Mouse (Mus musculus) cortical plate, adult 2 months (tissue): ENCODE measurements around the gene Shld1. TPM values are rescaled to one million over a fixed set of nuclear protein-coding genes. Genes with fewer than 3 reads are reported as not detected.
A peak's percentile ranks its signal among the peaks of the same experiment; 100 is the strongest.

ENCODE experiments used
- H3K27ac ChIP-seq: fragments of 200-500 bp; 2 replicates; pipeline ENCODE4 v1.5.1; 2012; ENCODE audit warnings: low read length, control low read depth, inconsistent platforms; ENCODE audit not compliant: insufficient read depth
- H3K4me1 ChIP-seq: fragments of 200-500 bp; 2 replicates; pipeline ENCODE4 v1.6.1; 2011; ENCODE audit warnings: low read length; ENCODE audit not compliant: control insufficient read depth, insufficient read depth
- H3K4me3 ChIP-seq: fragments of 200-500 bp; 2 replicates; pipeline ENCODE4 v1.5.1; 2011; ENCODE audit warnings: mild to moderate bottlenecking, low read length, control low read depth; ENCODE audit not compliant: insufficient read depth
- CTCF ChIP-seq: fragments of 200-500 bp; IDR thresholded peaks from 2 replicates; pipeline ENCODE4 v1.5.1; 2011; ENCODE audit warnings: mild to moderate bottlenecking, control low read depth, low read length; ENCODE audit not compliant: insufficient read depth; ENCODE audit errors: extremely low read depth
- POLR2A ChIP-seq: fragments of 200-500 bp; IDR thresholded peaks from 2 replicates; pipeline ENCODE4 v1.6.1; 2011; ENCODE audit warnings: mild to moderate bottlenecking, low read length, control low read depth; ENCODE audit not compliant: insufficient read depth; ENCODE audit errors: extremely low read depth
- polyA plus RNA-seq: library from polyadenylated mRNA; depleted of rRNA; stranded (reverse); fragments of >200 nt; gene quantifications from 2 replicates; pipeline ENCODE4 v1.2.3, GENCODE M21; 2012

Gene Shld1
- polyA plus RNA-seq, 1 experiment: 21.7 TPM

DNA sequence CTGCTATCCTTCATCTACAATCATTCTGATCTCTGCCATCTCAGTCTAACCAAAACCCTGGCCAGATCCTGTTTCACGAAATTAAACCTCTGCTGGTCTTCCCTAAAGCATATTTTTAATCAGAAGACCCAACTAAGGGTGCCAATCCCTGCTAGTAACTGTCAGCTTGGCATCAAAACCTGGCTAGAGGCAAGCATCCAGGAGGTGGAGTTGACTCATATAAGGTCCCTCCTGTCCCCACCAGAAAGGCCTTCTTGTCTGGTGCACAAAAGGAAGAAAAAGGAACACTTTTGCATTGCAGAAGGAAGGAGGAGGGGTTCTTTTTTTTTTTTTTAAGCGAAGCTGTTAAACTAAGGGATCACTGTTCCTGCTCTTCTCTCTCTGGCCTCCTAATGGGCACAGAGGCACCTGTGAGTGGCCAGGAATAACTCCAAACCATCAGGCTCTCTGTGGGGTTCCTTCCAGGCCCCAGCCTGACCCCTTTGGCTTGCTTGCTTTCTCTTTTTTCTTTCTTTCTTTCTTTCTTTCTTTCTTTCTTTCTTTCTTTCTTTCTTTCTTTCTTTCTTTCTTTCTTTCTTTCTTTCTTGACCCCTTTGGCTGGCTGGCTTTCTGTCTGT, 52.2 kb downstream of the Shld1 start:
- TF ChIP-seq CTCF (no peak), POLR2A (no peak)
- no peak overlapping the region for H3K4me3 ChIP-seq
- peaks cover 7% of the 10 kb centered on the region for H3K4me1 ChIP-seq
- H3K27ac ChIP-seq: no peak overlapping the region

DNA sequence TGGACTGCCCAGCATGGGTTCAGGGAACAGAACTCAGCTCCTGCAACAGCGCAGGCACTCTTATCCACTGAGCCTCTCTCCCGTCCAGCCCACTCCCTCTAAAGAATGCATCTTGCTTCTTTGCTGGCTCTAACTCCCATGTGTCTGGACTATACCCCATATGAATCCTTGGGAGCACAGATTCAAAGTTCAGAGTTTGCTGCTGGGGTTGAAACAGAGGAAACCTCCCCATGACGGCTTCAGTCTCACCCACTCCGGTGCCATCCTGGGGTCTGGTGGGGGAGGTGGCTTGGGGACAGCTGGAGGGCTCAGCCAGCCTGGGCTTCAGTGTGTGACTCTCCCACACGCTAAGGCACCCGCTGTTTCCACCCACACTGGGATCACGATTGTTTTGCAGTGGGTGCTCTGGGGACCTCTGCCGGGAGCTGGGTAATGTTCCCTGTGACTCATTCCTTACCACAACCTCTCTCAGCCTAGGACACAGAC, 55.2 kb downstream of the Shld1 start:
- 0 out of 2 replicates have a peak overlapping the region, but pooled peaks have one; percentile 63 for H3K27ac ChIP-seq
- peaks cover 7% of the 10 kb centered on the region for H3K4me1 ChIP-seq
- TF ChIP-seq POLR2A (0 out of 2 replicates have a peak, but pooled peaks have one; percentile 11), CTCF (peak; percentile 15; the same call in 1 of the 2 replicates)
- H3K4me3 ChIP-seq: no peak overlapping the region

DNA sequence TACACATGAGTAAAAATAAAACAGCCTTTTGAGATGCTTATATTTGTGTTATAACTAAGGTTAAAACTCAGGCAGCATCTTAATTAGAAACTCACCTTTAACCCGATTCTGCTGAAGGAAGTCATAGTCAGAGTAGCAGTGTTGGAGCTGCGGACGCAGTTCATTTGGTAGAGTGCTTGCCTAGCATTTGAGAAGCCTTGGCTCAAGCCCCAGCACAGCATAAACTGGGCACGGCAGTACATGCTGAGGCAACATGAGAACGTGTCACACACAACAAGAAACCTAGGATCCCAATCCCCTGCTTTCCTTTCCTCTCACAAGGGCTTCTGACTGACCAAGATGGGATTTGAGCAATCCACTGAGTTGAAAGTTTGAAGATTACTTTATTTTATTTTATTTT, 58.1 kb downstream of the Shld1 start:
- no peak overlapping the region for H3K4me3 ChIP-seq
- no peak overlapping the region for H3K27ac ChIP-seq
- TF ChIP-seq CTCF (no peak), POLR2A (no peak)
- H3K4me1 ChIP-seq: peaks cover 6% of the 10 kb centered on the region

DNA sequence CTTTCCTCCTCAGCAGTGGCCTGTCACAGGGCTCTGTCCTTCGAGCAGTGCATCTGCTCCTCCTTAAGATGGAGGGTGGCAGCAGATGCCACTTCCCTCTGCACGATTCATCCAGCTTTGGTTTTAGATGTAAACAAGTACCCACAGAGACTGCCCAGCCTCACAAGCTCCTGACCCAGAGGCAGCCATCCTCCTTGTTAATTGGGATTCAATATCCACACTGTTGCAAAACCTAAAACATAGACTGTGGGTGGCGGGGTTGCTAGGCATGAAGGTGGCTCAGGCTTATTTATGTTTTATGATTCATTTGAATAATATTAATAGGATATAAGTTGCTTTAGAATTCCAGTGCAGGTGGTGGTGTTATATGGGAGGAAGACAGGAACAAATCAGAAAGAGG, 59.4 kb downstream of the Shld1 start:
- TF ChIP-seq CTCF (no peak), POLR2A (no peak)
- H3K4me1 ChIP-seq: peaks cover 9% of the 10 kb centered on the region
- H3K4me3 ChIP-seq: no peak overlapping the region
- no peak overlapping the region for H3K27ac ChIP-seq

DNA sequence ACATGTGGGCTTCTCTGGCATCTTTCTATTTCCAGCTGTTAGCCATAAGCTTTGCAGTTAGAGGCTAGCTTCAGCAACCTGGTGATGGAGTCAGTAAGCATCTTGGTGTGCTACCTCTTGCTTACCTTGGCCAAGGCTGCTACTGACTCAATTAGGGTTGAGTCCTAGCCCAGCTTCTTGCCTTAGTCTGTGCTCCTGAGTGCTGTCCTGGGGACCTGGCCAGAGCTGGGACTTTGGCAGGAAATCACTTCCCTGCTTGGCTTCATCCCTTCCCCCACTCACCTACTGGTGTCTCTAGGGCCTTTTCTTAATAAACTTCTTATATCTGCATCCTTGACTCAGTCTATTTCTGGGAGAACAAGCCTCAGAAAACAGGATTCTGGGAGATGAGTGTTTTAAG, 64.0 kb downstream of the Shld1 start:
- no peak overlapping the region for H3K4me3 ChIP-seq
- TF ChIP-seq POLR2A (no peak), CTCF (no peak)
- H3K4me1 ChIP-seq: peaks cover 9% of the 10 kb centered on the region
- H3K27ac ChIP-seq: no peak overlapping the region

DNA sequence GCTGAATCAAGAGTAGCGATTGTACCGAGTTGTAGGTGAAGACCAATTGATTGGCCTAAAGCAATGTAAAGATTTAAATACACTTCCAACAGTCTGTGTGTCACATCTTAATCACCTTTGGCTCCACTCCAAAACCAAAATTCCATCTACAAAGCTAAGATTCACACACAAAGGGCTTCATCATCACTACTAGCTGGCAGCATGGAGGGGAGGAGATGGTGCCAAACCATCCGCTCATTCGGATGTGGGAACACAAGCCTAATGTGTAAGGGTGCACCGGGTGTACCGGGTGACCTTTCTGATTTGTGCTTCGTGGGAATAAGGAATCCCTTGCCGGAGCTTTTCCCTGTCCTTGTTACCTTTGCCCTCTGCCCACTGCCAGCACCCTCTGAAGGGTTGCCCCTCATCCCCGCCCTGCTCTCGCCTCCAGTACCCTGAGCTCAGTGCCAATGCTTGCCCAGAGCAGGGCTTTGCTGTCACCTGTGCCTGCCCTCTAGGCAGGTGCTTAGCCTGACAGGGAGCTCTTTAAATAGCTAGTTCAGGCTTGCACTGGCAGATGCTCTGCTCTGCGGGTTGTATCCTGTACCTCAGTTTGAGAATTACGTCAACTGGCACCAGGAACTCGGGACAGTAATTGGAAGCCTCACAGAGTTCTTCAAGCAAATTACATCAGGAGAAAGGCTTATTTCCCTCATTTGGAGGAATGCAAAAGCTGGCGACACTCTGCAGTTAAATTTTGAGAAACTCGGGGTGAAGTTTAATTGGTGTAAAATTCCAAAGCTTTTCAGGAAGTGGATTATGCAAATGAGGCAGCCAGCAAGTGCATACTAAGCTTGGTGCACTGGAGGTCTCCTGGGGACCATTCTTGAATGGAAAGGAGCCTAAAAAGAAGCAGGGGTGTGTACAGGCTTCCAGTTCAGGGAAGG, 64.7 kb downstream of the Shld1 start:
- TF ChIP-seq CTCF (no peak), POLR2A (no peak)
- Histone ChIP-seq H3K4me3 (no peak overlapping the region), H3K4me1 (peaks cover 9% of the 10 kb centered on the region), H3K27ac (peak overlapping the region; percentile 71)

DNA sequence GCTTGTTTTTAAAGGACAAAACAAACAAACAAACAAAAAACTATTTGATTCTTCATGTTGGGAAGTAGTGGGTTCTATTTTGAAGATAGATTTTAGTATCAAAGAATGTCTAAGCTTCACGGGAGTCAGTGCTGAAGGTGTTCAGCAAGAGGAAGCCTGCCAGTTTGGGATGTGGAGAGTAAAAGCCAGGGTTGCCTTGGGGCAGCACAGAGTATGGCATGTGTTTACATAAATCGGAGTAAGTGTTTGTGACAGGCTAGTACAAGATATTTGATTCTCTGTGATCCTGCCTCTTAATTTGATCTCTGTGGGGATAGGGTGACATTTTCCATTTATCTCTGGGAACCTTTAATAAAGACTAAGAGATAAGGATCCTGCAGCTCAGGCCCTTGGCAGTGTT, 65.7 kb downstream of the Shld1 start:
- Histone ChIP-seq H3K4me3 (no peak overlapping the region), H3K27ac (no peak overlapping the region), H3K4me1 (peaks cover 14% of the 10 kb centered on the region)
- TF ChIP-seq CTCF: no peak
- no peak for TF ChIP-seq POLR2A

DNA sequence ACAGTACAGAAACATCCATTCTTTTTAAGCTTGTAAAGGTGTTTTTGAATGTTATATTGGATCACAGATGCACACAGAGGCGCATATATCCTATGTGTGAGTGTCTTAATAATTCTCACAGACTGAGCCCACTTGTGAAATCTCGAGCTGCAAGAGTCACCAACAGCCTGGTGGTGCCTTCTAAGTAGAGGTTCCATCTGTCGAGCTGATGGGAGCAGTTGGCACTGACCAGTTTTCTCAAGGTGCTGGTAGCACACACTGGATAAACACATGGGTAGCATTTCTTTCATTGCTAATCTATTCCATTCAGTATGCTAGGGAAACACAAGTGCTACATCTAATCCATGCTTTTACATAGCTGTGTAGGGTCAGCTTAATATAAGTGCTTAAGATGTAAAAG, 66.4 kb downstream of the Shld1 start:
- no peak overlapping the region for H3K4me3 ChIP-seq
- no peak overlapping the region for H3K27ac ChIP-seq
- TF ChIP-seq POLR2A: no peak
- no peak for TF ChIP-seq CTCF
- peaks cover 14% of the 10 kb centered on the region for H3K4me1 ChIP-seq

DNA sequence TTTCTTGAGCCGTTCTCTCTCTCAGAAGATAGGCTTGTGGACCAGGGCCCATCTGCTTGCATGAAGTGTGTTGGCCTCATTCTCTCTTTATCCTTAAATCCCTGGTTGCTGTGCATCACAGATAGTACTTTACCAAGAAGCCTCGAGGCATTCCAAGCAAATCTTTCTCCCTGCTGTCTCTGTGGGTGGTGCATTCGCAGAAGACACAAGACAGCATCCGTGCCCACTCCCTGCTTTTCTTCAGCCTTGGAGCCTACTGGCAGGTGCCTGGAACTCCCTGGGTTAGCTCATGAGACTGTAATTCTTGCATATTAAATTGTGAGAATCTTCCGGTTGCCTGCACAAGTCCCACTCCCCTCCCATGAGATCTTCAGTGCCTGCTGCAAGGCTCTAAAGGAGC, 71.2 kb downstream of the Shld1 start:
- TF ChIP-seq POLR2A (0 out of 2 replicates have a peak, but pooled peaks have one; percentile 25), CTCF (no peak)
- Histone ChIP-seq H3K4me3 (no peak overlapping the region), H3K4me1 (peaks cover 8% of the 10 kb centered on the region), H3K27ac (no peak overlapping the region)
